Mouse (Mus musculus): ENCODE measurements at regions not wholly inside any gene's neighbourhood (a gene's known extent, or its start where the extent isn't known, plus 50 kb on each side); places are given as distances from the start of the nearest gene placed in this dataset.

GRCm38 (mm10) chr2:169474418-169475112, 113.0 kb downstream of the Gm11011 start:
- no peaks in the 10 kb centered on the region for H3K4me1 ChIP-seq (replicated peaks; ENCODE audit: control insufficient read depth in 2 of 2, insufficient read depth in 2 of 2, low read length in 1 of 2)
- TF ChIP-seq EP300 (IDR thresholded peaks at IDR 0.05; ENCODE audit: low read depth), result no peak
- TF ChIP-seq CTCF (IDR thresholded peaks at IDR 0.05; ENCODE audit: low read depth), result no peak
- H3K27ac ChIP-seq, result no peak overlapping the region
- DNase-seq (ENCODE audit: low read depth in 3 of 3, low spot score in 3 of 3) (no peak), ATAC-seq (ENCODE audit: insufficient read depth) (no peak)
- H3K27me3 ChIP-seq (ENCODE audit: control insufficient read depth, insufficient read depth, low read length), result no peaks in the 10 kb centered on the region
- no peaks in the 10 kb centered on the region for H3K9me3 ChIP-seq (ENCODE audit: control insufficient read depth, low read length)
- no peak overlapping the region for H3K9ac ChIP-seq (replicated peaks)
- 56% methylated on average over 9 of the region's 9 CpGs for WGBS (ENCODE audit: insufficient replicate concordance)
- no peaks in the 10 kb centered on the region for H3K36me3 ChIP-seq (replicated peaks; ENCODE audit: control insufficient read depth, insufficient read depth, low read depth)
- H3K4me3 ChIP-seq (ENCODE audit: insufficient read depth in 1 of 2, low read depth in 2 of 2, low read length in 2 of 2), result no peak overlapping the region
- no peak overlapping the region for H3K4me2 ChIP-seq (ENCODE audit: low read depth)

GRCm38 (mm10) chr2:169469538-169469937, 118.0 kb downstream of the Gm11011 start:
- WGBS (ENCODE audit: insufficient replicate concordance), result 77% methylated on average over 10 of the region's 10 CpGs

GRCm38 (mm10) chr2:169467621-169468020, 119.9 kb downstream of the Gm11011 start:
- Histone ChIP-seq H3K9me3 (ENCODE audit: control insufficient read depth, low read length) (no peaks in the 10 kb centered on the region), H3K36me3 (replicated peaks; ENCODE audit: control insufficient read depth, insufficient read depth, low read depth) (no peaks in the 10 kb centered on the region), H3K4me3 (ENCODE audit: insufficient read depth in 1 of 2, low read depth in 2 of 2, low read length in 2 of 2) (no peak overlapping the region), H3K9ac (replicated peaks) (no peak overlapping the region), H3K4me1 (replicated peaks; ENCODE audit: control insufficient read depth in 2 of 2, insufficient read depth in 2 of 2, low read length in 1 of 2) (no peaks in the 10 kb centered on the region), H3K27ac (no peak overlapping the region), H3K4me2 (ENCODE audit: low read depth) (no peak overlapping the region), H3K27me3 (ENCODE audit: control insufficient read depth, insufficient read depth, low read length) (no peaks in the 10 kb centered on the region)
- WGBS (ENCODE audit: insufficient replicate concordance), result 70% methylated on average over 6 of the region's 6 CpGs
- no peak for TF ChIP-seq EP300 (IDR thresholded peaks at IDR 0.05; ENCODE audit: low read depth)
- TF ChIP-seq CTCF (IDR thresholded peaks at IDR 0.05; ENCODE audit: low read depth), result no peak
- ATAC-seq (ENCODE audit: insufficient read depth) (no peak), DNase-seq (ENCODE audit: low read depth in 3 of 3, low spot score in 3 of 3) (no peak)

More at GRCm38 (mm10) chr2:169469538-169469937, 118.0 kb downstream of the Gm11011 start:
- Histone ChIP-seq H3K4me1 (replicated peaks; ENCODE audit: control insufficient read depth in 2 of 2, insufficient read depth in 2 of 2, low read length in 1 of 2) (no peaks in the 10 kb centered on the region), H3K9ac (replicated peaks) (no peak overlapping the region), H3K36me3 (replicated peaks; ENCODE audit: control insufficient read depth, insufficient read depth, low read depth) (no peaks in the 10 kb centered on the region), H3K4me3 (ENCODE audit: insufficient read depth in 1 of 2, low read depth in 2 of 2, low read length in 2 of 2) (no peak overlapping the region), H3K27ac (no peak overlapping the region), H3K4me2 (ENCODE audit: low read depth) (no peak overlapping the region), H3K9me3 (ENCODE audit: control insufficient read depth, low read length) (no peaks in the 10 kb centered on the region), H3K27me3 (ENCODE audit: control insufficient read depth, insufficient read depth, low read length) (no peaks in the 10 kb centered on the region)
- no peak for TF ChIP-seq EP300 (IDR thresholded peaks at IDR 0.05; ENCODE audit: low read depth)
- no peak for DNase-seq (ENCODE audit: low read depth in 3 of 3, low spot score in 3 of 3)
- ATAC-seq (ENCODE audit: insufficient read depth), result no peak

GRCm38 (mm10) chr2:169464106-169464505, 123.4 kb downstream of the Gm11011 start:
- Histone ChIP-seq H3K4me2 (ENCODE audit: low read depth) (no peak overlapping the region), H3K4me3 (ENCODE audit: insufficient read depth in 1 of 2, low read depth in 2 of 2, low read length in 2 of 2) (no peak overlapping the region), H3K27me3 (ENCODE audit: control insufficient read depth, insufficient read depth, low read length) (no peaks in the 10 kb centered on the region), H3K4me1 (replicated peaks; ENCODE audit: control insufficient read depth in 2 of 2, insufficient read depth in 2 of 2, low read length in 1 of 2) (no peaks in the 10 kb centered on the region), H3K36me3 (replicated peaks; ENCODE audit: control insufficient read depth, insufficient read depth, low read depth) (no peaks in the 10 kb centered on the region), H3K27ac (no peak overlapping the region), H3K9ac (replicated peaks) (no peak overlapping the region), H3K9me3 (ENCODE audit: control insufficient read depth, low read length) (no peaks in the 10 kb centered on the region)
- TF ChIP-seq EP300 (IDR thresholded peaks at IDR 0.05; ENCODE audit: low read depth), result no peak
- TF ChIP-seq CTCF (IDR thresholded peaks at IDR 0.05; ENCODE audit: low read depth), result no peak
- ATAC-seq (ENCODE audit: insufficient read depth) (no peak), DNase-seq (ENCODE audit: low read depth in 3 of 3, low spot score in 3 of 3) (no peak)
- 64% methylated on average over 5 of the region's 5 CpGs for WGBS (ENCODE audit: insufficient replicate concordance)

GRCm38 (mm10) chr2:169461491-169462039, 126.0 kb downstream of the Gm11011 start:
- Histone ChIP-seq H3K9ac (replicated peaks) (no peak overlapping the region), H3K27me3 (ENCODE audit: control insufficient read depth, insufficient read depth, low read length) (no peaks in the 10 kb centered on the region), H3K4me3 (ENCODE audit: insufficient read depth in 1 of 2, low read depth in 2 of 2, low read length in 2 of 2) (no peak overlapping the region), H3K27ac (no peak overlapping the region), H3K36me3 (replicated peaks; ENCODE audit: control insufficient read depth, insufficient read depth, low read depth) (no peaks in the 10 kb centered on the region), H3K9me3 (ENCODE audit: control insufficient read depth, low read length) (no peaks in the 10 kb centered on the region), H3K4me2 (ENCODE audit: low read depth) (no peak overlapping the region), H3K4me1 (replicated peaks; ENCODE audit: control insufficient read depth in 2 of 2, insufficient read depth in 2 of 2, low read length in 1 of 2) (no peaks in the 10 kb centered on the region)
- no peak for ATAC-seq (ENCODE audit: insufficient read depth)
- WGBS (ENCODE audit: insufficient replicate concordance), result 63% methylated on average over 12 of the region's 12 CpGs
- DNase-seq (ENCODE audit: low read depth in 3 of 3, low spot score in 3 of 3), result no peak
- TF ChIP-seq EP300 (IDR thresholded peaks at IDR 0.05; ENCODE audit: low read depth), result no peak
- no peak for TF ChIP-seq CTCF (IDR thresholded peaks at IDR 0.05; ENCODE audit: low read depth)
